Mouse (Mus musculus): ENCODE results near the gene Elfn1.

DNA sequence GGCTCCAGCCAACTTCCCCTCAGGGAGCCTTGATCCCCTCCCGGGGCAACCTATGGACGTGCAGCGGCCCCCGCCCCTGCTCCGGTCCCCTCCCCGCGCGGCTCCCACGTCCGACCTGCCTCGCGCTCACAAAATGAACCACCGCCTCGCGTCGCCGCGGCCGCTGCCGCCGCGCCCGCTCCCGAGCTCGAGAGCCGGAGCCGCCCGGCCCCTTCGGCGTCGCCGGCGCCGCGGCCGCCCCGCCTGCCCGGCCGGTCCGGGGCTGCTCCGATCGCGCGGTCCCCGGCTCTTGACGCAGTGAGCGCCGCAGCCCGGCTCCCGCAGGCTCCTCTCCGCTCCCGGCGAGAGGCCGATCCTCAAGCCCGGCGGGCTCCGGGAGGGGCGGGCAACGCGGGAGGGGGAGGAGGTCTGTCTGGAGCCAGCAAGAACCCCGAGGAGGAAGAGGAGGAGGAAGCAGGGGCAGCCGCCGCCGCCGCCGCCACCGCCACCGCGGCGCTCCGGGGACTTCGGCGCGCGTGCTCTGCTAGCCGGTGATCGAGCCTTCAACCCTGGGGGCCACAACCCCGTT is 584 bp downstream of the Elfn1 start:
- no peak for TF ChIP-seq POLR2AphosphoS5 (IDR thresholded peaks at IDR 0.05; ENCODE audit: insufficient replicate concordance, low read depth, low read length)
- TF ChIP-seq CTCF (IDR thresholded peaks at IDR 0.05; ENCODE audit: low read depth, low read length), result no peak
